Mouse (Mus musculus) olfactory bulb, adult 2 months (tissue): ENCODE results near the gene Camta1. TPM values are rescaled to one million over a fixed set of nuclear protein-coding genes. Genes with fewer than 3 reads are reported as not detected.

Experiments used
- H3K27ac ChIP-seq: fragments of 200-500 bp; 2 replicates; pipeline ENCODE4 v1.5.1; 2012; ENCODE audit warnings: low read depth, low read length; ENCODE audit not compliant: insufficient read depth
- H3K4me1 ChIP-seq: fragments of 200-500 bp; 2 replicates; pipeline ENCODE4 v1.6.1; 2012; ENCODE audit warnings: low read length; ENCODE audit not compliant: control insufficient read depth, insufficient read depth
- H3K4me3 ChIP-seq: fragments of 200-500 bp; 2 replicates; pipeline ENCODE4 v1.5.1; 2012; ENCODE audit warnings: mild to moderate bottlenecking, low read depth, low read length, moderate library complexity; ENCODE audit not compliant: insufficient read depth
- CTCF ChIP-seq: fragments of 200-500 bp; IDR thresholded peaks from 2 replicates; pipeline ENCODE4 v1.5.1; 2012; ENCODE audit warnings: low read depth, mild to moderate bottlenecking, low read length, moderate library complexity; ENCODE audit not compliant: insufficient read depth
- POLR2A ChIP-seq: fragments of 200-500 bp; IDR thresholded peaks from 2 replicates; pipeline ENCODE4 v1.6.1; 2012; ENCODE audit warnings: mild to moderate bottlenecking, low read depth, low read length, moderate library complexity; ENCODE audit not compliant: insufficient read depth
- WGBS: fragments of 180-500 bp; shearing (Covaris S2); methylation state at CpG from one replicate; pipeline ENCODE4 v1.1.7; 2018; 5-methylcytosine and 5-hydroxymethylcytosine counted together
- polyA plus RNA-seq: library from polyadenylated mRNA; stranded (reverse); fragments of >200 nt; gene quantifications from 2 replicates; pipeline ENCODE4 v1.2.4, GENCODE M21; 2012; ENCODE audit warnings: low replicate concordance; ENCODE audit not compliant: missing spikeins, insufficient read depth, insufficient read length

Camta1 gene
- polyA plus RNA-seq, 1 experiment = 363 TPM

GRCm38 (mm10) chr4:151351757-151352156, 509.9 kb downstream of the Camta1 start:
- WGBS = 65% methylated on average over 12 of the region's 12 CpGs

GRCm38 (mm10) chr4:151347620-151348019, 514.1 kb downstream of the Camta1 start:
- WGBS = 91% methylated on average over 6 of the region's 6 CpGs
- TF ChIP-seq CTCF (no peak), POLR2A (no peak)
- Histone ChIP-seq H3K4me1 (no peaks in the 10 kb centered on the region), H3K27ac (no peak overlapping the region), H3K4me3 (no peak overlapping the region)

More at GRCm38 (mm10) chr4:151351757-151352156, 509.9 kb downstream of the Camta1 start:
- Histone ChIP-seq H3K27ac (no peak overlapping the region), H3K4me1 (peaks cover 6% of the 10 kb centered on the region; the same call in 1 of the 2 replicates), H3K4me3 (no peak overlapping the region)
- TF ChIP-seq CTCF (no peak), POLR2A (no peak)

- Histone ChIP-seq H3K27ac (no peak overlapping the region), H3K4me3 (no peak overlapping the region), H3K4me1 (no peaks in the 10 kb centered on the region)
- 86% methylated on average over 12 of the region's 12 CpGs for WGBS
- TF ChIP-seq CTCF (no peak), POLR2A (no peak)
Observed at GRCm38 (mm10) chr4:151346673-151347072, 515.0 kb downstream of the Camta1 start.

DNA sequence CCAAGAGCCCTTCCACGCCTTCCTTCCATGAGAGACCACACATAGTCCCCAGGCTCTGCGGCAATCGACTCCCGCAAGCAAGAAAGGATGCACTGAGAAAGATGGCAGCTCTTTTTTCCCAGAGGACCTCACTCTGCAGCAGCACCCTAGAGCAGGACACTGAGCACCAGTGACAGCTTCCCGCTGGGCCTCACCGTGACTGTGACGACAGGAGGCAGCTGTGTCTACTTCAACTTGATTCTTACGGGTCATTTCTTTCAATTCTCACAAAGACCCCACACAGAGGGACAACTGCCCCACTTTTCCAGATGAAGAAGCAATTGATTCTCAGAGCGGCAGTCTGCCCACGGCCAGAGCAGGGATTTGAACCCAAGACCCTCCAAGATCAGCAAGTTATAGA, 516.9 kb downstream of the Camta1 start:
- Histone ChIP-seq H3K4me3 (no peak overlapping the region), H3K4me1 (peaks cover 4% of the 10 kb centered on the region), H3K27ac (no peak overlapping the region)
- 87% methylated on average over 10 of the region's 10 CpGs for WGBS
- TF ChIP-seq CTCF (no peak), POLR2A (no peak)

GRCm38 (mm10) chr4:151339421-151339820, 522.3 kb downstream of the Camta1 start:
- Histone ChIP-seq H3K27ac (peak overlapping the region; percentile 12; the same call in 1 of the 2 replicates), H3K4me3 (no peak overlapping the region), H3K4me1 (peaks cover 21% of the 10 kb centered on the region)
- 28% methylated on average over 7 of the region's 7 CpGs for WGBS
- TF ChIP-seq CTCF (no peak), POLR2A (no peak)

GRCm38 (mm10) chr4:151338931-151339330, 522.7 kb downstream of the Camta1 start:
- Histone ChIP-seq H3K4me3 (no peak overlapping the region), H3K4me1 (peaks cover 21% of the 10 kb centered on the region), H3K27ac (peak overlapping the region; percentile 12; the same call in 1 of the 2 replicates)
- WGBS = 80% methylated on average over 7 of the region's 7 CpGs
- TF ChIP-seq POLR2A (no peak), CTCF (no peak)

- TF ChIP-seq CTCF (no peak), POLR2A (no peak)
- H3K27ac ChIP-seq = no peak overlapping the region
- H3K4me3 ChIP-seq = no peak overlapping the region
- WGBS = 64% methylated on average over 11 of the region's 11 CpGs
- peaks cover 24% of the 10 kb centered on the region for H3K4me1 ChIP-seq
Observed at GRCm38 (mm10) chr4:151337543-151337942, 524.1 kb downstream of the Camta1 start.

DNA sequence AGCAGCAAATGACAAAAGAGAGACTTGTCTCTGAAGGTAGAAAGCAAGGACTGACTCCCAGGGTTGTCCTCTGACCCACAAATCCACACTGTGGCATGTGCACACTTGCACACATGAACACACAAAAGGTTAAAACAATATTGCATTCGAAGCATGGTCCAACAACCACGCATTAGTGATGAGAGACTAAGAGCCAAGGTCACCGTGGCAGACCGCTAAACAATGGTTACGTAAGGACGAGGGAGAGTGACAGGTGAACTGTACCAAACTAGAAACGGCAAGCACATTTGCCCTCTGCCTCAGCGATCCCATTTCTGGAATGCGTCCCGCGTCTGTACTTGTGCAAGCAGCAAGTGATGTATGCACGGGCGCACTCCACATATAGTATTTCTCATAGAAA, 525.3 kb downstream of the Camta1 start:
- Histone ChIP-seq H3K4me3 (no peak overlapping the region), H3K4me1 (peaks cover 32% of the 10 kb centered on the region), H3K27ac (no peak overlapping the region)
- 90% methylated on average over 13 of the region's 13 CpGs for WGBS
- no peak for TF ChIP-seq CTCF

DNA sequence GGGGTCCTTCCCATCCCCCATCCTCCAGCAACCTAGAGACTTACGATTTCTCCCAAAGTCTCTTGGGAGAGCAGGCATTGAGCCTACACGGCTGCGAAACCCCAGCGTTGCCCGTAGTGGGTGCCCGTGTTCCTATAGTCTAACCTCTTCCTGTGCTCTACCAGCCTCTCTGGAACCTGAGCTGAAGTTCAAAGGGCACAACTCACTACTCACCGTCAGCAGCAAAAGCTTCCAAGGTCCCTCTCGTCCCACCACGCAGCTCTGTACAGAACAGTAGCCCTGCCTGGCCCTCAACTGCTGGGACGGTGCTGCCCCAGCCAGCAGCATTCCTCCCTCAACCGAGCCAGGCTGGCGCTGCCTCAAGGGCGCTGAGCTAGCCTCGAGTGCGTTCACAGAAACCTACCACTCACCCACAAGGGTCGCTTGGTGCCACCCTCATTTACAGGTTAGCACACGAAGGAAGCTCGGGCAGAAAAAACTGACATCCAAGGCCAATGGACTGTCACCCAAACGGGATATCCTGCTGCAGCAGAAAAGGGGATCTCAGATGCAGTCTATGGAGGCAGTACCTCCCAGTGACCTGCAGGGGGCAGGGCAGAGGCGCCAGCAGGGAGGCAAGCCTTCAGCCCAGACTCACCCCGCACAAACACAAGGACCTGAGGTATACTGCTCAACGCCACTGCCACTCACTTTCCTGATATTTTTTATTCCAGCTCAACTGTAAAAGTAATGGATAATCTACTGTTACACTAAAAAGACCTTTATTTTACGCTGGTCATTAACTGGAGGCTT, 526.5 kb downstream of the Camta1 start:
- H3K4me1 ChIP-seq = peaks cover 29% of the 10 kb centered on the region
- TF ChIP-seq CTCF = peak; percentile 86
- TF ChIP-seq POLR2A = no peak
- 52% methylated on average over 23 of the region's 23 CpGs for WGBS
- H3K4me3 ChIP-seq = no peak overlapping the region
- H3K27ac ChIP-seq = no peak overlapping the region
